Mouse (Mus musculus) CD4-positive, CD25-positive, alpha-beta regulatory T cell, adult 4 months (primary cell): ENCODE results near the gene Nfat5. TPM values are rescaled to one million over a fixed set of nuclear protein-coding genes. Genes with fewer than 3 reads are reported as not detected.

ENCODE experiments used
- ATAC-seq: one replicate; pipeline ENCODE4 v1.8.0; 2017
- polyA plus RNA-seq, 2 experiments: library from polyadenylated mRNA; unstranded; fragments of 100-300 nt; shearing (Covaris generic); gene quantifications; one replicate each; pipeline ENCODE4 v1.2.1; 2017

Gene Nfat5
- polyA plus RNA-seq, 2 experiments from 2014 or later = 19.2 to 21.2 TPM

DNA sequence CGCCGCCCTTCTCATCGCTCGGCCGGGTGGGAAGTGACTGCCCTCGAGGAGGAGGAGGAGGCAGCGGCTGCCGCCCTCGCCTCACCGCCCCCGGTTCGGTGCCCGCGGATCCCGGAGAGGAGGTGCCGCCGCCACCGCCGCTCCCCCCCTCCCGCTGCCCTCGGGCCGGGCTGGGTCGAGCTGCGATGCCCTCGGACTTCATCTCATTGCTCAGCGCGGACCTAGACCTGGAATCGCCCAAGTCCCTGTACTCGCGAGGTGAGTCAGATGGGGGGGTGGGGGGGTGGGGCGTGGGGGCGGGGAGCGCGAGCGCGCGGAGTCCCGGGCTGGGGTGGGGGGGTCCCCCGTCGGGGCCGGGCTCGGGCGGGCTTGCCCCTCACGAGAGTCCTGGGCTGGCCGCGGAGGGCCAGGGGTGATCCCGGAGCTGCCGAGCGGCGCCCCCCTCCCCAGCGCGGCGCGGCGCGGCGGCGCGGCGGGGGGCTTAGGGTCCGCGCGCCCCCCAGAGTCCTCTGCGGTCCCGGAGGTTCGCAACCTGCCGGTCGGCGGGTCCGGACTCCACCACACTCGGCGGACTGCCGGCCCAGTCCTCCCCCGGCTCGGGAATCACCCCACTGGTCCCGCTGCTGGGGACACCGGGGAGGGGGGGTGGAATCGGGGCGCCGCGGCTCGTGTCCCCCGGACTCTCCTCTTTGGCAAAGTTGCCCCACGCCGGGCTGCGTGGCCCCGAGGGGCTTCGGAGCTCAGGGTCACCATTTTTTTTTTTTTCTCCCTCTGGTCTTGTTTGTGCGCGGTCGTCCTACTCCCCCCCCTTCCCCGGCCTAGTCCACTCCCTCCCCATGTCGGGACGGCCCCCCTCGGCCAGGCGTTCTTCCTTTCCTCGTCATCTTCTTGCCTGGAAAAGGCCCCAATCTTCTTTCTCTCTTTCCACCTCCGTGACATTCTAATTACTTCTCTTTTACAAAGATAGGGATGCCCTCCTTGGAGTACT is 665 bp downstream of the Nfat5 start:
- peak; percentile 38 for ATAC-seq

DNA sequence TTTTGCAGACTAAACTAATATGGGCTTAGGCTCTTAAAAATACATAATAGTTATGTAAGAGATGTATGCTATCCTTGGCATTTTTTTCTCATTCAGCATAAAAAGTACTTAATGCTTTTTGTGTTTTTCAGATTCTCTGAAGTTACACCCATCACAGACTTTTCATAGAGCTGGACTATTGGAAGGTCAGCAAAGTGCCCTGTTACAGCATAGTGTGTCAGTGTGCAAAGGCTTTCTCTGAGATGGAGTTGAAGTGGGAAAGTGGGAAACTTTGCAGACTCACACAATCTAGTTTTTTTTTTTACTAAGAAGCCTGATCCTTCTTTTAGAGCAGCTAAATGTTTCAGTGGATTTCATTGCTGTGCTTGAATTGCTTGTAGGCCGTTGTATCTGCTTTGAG is 2.2 kb downstream of the Nfat5 start:
- no peak for ATAC-seq

DNA sequence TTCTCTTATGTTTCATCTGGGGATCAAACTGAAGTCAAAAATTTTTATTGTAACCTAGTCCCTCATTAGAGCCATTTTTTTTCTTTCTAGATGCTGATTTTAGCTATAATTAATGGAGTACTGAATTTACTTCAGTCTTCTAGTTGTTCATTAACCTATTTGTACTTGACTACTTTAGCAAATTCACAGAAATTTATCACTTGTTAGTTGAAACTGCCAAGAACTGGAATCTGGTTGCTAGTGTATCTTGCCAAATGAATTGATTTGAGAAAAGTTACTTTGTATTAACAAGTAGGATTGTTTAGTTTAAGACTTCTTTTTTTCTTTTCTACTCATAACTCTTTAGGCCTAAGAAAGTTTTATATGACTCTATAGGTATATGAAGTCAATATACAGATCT is 18.6 kb downstream of the Nfat5 start:
- ATAC-seq = no peak

DNA sequence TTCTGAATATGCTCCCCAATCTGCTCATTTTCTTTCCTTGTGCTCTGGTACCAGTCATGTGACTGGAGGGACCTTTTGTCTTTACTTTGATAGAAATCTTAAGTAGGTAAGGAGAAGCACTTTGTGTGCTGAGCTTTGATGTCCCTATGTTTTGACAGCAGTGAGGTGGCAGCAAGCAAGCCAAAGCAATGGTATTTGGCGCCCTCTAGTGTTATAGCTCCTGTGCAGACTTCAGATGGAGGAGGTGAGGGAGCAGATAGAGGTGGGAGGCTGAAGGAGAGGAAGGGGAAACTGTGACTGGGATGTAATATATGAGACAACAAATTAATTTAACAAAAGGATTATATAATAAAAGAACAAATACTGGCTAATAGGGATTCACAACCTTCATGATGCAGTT is 30.9 kb downstream of the Nfat5 start:
- ATAC-seq = peak; percentile 100

DNA sequence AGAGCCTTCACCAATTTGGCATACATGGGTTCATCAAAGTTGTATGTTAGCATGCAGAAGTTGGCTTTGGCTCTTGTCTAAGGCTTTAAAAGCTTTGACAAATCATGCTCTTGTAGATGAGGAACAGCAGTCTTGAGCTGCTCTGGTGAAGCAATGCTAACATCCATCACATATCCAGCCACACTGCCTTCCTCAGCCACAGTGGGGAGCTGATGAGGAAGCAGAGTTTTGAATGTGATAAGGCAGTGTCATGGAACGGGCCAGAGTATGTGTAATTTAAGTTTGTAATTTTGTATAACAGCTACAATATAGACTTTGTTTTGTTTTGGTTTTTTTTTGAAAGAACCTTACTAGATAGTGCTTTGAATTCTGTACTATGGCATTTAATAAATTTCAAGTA is 36.3 kb downstream of the Nfat5 start:
- no peak for ATAC-seq

DNA sequence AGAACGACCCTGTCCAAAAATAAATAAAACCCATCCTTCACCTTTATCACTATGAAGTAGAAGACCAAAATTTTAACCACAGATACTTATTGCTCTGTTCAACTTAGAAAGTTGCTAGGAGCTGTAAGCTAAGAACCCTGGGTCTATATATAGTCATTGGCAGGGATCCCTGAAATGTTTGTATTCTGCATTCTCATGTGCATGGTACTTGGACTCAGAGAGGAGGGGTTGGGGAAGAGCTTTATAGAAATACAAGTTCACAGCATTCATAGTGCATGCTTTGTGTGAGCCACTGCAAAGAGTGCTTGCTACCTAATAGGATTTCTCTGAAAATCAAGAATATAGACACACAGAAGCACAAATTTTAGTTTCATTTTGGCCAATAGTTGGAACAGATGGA is 43.2 kb downstream of the Nfat5 start:
- no peak for ATAC-seq

DNA sequence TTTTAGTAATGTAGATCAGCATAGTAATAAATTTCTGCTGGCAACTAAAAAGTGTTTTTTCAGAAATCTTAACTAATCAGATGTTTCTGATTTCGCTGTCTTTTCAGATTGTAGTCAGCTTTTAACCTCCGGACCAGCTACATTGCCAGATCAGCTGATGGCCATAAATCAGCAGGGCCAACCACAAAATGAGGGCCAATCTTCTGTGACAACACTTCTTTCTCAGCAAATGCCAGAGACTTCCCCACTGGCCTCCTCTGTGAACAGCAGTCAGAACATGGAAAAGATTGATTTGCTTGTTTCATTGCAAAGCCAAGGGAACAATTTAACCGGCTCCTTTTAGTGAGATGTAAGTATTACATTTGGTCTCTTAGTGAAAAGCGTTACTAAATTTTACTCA is 77.0 kb downstream of the Nfat5 start:
- ATAC-seq = no peak

DNA sequence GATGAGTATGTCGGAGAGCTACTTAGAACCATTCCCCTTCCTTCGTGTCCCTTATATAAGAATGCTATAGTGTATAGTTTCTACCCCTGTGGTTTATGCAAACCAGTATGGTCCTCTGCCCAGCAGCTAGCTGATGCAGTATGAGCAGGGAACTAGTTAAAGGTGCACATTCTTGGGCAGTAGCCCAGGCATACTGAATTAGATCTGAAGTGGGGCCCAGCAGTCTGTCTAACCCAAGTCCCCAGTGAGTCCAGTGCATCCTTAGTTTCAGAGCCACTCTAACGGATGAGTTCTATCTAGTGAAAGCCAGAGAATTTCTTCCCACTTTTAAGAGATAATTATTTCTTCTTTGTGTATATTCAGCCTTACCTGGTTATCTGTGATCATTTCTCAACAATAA is 84.1 kb downstream of the Nfat5 start:
- no peak for ATAC-seq

DNA sequence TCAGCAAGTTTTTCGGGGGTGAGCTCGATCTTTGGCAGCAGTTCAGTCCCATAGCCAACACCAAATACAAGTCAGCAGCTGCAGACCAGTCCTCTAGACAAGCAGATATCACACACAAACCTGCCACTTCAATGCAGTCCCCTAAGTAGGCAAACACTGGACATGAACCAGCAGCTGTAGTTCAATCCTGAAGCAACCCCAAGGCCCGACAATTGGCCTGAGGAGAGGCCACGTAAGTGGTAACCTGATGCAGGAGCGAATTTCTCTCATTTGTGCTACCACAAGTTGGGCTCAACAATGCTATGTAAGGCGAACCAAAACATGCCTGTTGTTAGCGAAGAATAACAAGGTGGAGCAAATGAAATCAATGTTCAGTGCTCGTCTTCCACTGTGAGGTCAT is 87.5 kb downstream of the Nfat5 start:
- ATAC-seq = no peak

DNA sequence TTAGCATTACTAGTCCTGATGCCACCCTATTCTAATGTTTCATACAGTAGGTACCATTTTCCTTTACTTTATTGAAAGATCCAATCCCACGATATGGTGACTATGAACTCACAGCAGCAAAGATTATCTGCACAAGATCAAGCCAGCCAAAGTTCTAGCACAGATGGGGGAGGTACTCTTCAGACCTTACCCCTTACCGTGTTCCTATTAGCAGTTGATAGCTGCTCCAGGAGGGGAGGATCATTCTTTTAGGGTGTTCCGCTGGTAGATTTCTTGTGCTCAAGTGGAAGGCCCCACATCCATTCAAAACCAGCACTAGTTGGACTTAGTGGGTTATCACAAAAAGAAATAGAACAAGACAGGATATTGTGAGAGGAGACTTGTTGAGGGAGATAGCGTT is 88.4 kb downstream of the Nfat5 start:
- no peak for ATAC-seq

DNA sequence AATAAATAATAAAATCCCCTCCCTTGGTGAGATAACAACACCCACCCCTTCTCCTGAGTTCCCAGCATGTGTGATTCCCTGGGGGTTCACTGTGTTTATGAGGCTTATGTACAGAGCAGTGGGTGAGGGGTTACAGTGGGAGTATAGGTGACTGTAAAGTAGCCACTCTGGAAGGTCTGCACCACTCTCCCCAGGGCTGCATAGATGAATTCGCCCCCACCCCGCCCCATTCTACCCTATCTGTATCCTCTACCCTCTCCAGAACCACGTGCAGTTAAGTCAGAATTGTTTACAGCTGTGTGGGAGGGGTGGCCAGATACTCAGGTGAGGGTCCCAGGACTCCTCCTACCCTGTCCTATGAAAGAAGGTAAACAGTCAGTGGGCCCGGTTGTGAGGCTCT is 89.6 kb downstream of the Nfat5 start:
- ATAC-seq = no peak

DNA sequence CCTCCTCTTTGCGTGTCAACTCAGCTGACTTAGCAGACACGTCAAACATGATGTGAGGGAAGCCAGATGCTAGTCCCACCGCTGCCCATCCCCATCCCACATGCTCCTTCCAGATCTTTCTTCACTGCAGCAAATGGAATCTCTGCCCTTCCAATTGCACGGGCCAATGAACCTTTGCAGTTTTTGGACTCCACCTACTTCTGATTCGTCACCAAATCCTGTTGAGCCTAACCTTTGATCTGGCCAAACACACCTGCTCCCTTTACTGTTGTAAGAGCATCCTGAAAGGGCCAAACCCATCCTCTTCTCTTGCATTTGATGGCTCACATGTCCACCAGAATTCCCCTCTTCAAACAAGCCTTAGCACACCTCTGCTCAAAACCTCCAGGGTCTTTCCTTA is 91.4 kb downstream of the Nfat5 start:
- no peak for ATAC-seq

DNA sequence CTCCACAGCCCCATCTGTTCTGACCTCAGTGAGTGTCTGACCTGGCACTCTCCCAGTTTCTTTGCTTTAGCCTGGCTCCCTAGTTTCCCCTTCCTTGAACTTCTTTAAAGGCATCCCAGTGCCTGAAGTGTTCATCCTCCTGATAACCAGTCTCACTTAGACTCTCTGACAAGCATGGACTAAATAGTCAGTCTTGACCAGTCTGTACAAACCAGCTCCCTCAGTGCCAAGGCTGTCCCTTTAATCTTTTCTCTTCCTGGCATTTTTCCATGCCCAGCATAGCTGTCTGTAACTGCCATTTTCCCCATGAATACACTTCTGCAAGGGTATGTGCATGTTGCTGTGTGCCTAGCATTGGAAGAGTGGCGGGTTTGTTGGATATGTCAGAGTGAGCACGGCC is 91.8 kb downstream of the Nfat5 start:
- no peak for ATAC-seq

DNA sequence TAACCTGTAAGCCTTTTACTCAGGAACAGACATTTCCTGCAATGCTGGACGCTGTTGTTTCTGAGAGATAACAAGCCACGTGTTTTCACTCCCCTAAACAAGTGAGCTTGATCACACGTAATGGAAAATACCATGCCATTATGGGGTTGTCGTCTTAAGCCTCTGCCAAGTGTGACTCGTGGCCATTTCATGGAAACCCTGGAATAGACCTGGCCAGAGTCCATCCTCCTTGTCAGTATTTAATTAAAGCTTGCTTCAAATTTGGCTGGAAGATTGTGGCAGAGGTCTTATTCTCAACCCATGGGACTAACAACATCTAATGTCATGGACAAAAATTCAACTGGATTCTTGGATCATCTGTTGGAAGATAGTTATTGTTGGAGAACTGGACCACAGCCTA is 92.9 kb downstream of the Nfat5 start:
- no peak for ATAC-seq

DNA sequence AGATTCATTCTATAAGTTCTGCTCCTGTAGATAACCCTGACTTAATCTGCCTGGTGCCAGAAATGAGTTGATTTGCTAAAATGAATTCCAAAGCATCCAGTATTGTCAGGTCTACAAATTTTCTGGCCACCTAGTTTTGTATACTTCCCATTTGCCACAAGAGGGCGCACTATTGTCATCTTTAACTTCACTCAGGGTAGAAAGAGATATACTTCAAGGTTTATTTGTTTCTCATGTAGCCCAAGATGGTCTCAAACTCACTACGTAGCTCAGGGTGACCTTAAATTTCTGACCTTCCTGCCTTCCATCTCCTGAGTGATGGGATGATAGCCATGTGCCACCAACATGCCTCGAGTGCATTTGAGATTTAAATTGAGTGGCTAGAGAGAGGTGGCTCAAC is 93.4 kb downstream of the Nfat5 start:
- ATAC-seq = peak; percentile 57

DNA sequence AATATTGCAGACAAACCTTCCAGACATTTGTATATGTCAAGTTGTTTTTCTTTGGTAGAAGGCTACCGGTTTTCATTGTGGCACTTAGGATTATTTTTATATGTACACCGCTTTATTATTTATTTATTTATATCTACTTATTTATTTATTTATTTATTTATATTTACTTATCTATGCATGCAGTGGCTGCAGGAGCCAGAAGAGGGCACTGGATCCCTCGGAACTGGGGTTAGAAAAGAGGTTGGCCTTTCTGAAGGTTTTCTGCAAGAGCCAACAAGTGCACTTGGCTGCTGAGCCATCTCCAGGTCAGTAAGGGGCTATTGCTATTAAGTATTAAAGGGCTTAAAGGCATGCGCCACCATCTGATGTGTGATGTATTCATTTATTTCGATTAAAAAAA is 94.6 kb downstream of the Nfat5 start:
- ATAC-seq = no peak

DNA sequence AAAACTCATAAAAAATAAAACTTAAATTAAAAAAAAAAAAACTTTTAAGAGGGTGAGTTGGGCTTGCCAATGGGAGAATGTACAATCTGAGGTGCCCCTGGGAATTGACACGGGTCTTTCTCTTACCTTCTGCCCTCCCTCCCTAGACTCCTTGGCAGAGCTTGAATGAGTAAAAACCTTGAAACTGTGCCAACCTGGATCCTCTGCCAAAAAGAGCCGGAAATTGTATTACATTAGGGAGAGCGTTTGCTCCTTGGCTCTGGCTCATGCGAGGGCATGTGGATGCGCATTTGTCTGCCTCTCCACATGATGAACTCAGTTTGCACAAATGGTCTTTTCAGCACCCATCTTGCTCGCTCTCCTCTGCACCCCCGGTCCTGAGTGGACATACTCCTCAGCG is 96.3 kb downstream of the Nfat5 start:
- ATAC-seq = no peak

DNA sequence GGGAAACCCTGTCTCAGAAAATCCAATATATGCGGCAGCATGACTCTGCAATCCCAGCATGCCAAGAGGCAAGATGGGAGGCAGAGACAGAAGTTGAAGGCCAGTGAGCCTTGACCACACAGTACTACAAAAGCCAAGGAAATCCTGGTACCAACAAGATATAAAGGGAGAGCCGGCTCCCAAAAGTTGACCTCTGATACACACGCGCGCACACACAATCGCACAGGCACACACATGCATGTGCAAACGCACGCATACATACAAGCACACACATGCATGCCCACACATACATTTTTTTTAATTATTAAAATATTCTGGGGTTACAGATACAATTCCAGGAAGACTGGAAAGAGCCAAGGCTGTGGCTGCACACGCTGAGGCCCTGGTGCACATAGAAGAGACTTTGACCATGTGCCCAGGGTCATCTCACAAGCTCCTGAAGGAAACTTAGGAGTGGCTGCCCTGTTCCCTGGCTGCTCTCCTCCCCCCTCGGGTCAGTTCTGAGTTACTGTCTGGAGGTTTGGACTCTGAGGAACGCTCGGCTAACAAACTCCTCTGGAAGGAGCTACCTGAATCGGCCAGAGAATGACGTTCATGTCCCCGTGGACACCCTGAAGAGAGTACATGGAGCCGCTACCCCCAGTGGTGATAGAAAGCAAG is 97.3 kb downstream of the Nfat5 start:
- ATAC-seq = no peak

DNA sequence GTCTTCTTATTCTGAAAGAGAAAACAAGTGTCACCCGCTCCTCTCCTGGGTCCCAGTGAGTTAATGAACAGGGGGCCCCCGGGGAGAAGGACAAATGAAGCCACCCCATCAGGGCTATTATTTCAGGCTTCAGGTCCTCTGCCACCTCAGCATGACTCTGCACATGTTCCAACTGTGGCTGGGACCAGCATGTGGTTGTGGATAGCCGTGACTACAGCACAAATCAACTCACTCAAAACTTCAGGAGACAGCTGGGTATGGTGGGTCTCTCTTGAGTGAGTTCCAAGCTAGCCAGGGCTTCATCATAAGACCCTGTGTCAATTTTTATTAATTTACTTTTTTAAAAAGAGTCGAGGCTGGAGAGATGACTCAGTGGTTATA is 97.9 kb downstream of the Nfat5 start:
- ATAC-seq = no peak

DNA sequence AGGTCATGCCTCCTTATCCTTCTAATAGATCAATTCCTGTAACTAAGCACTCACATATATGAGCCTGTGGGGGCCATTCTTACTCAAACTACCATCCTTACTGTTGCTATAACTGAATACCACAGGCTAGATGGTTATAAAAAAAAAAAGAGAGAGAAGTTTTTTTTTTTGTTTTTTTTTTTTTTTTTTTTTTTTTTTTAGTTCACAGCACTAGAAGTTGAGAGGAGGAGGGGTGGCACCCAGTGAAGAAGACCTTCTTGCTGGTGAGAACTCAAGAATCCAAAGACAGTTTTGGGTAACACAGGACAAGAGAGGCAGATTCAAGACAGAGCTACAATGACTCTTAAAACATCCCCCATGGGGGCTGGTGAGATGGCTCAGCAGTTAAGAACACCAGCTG is 102.1 kb downstream of the Nfat5 start:
- no peak for ATAC-seq

DNA sequence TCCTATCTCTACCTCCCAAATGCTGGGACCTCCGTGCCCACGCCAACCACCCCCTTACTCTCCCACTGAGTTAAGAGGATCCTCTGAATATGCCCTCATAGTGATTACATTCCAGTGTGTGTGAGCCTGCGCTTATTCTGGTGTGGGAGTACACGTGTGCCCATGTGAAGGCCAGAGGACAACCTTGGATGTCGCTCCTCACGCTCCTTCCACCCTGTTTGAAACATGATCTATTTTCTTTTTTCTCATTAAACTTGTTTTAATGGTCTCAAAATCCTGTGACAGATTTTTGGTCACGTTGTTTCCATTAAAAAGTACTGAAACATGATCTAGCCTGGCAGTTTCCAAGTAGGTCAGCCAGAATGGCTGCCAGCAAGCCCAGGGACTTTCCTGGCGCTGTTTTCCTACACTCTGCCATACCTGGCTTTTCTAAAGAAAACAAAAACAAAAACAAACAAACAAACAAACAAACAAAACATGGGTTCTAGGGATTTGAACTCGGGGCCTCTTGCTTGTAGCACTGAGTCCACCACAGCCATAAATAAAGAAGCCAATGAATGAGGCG is 102.9 kb downstream of the Nfat5 start:
- no peak for ATAC-seq

DNA sequence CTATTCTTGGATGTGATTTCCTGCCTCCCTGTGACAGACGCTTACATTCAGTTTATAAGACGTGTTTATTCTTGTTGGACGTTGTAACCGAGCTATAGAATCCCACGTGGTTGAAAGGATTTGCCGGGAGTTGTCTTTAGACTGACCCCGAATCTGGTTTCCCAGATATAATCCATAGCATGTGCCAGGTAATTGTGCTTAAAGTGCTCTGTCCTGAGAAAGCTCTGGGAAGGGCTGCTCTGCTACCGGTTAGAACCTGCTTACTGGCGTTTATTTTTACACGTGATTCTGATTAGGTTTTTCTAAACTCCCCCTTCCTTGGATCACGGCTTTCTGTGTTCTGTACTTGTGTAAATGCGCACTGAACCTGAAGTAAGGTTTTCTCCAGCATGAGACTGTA is 104.4 kb downstream of the Nfat5 start:
- ATAC-seq = no peak

DNA sequence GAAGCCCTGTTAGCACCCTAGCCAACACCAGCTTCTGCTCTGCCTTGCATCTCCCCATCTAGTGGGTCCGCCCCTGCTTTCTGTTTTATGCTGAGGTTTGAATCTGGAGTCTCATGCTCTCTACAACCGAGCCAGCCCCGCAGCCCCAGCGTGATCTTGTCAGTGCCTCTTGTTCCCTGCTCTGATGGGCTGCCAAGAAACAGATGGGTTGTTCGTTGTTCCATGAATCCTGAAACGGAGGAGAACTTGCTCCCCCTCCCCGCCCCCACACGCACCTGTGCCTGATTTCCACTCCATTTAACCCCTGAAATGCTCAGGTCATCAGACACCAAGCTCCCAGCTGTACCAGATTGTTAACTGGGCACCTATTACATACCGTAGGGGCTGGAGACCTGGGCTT is 106.2 kb downstream of the Nfat5 start:
- ATAC-seq = no peak

DNA sequence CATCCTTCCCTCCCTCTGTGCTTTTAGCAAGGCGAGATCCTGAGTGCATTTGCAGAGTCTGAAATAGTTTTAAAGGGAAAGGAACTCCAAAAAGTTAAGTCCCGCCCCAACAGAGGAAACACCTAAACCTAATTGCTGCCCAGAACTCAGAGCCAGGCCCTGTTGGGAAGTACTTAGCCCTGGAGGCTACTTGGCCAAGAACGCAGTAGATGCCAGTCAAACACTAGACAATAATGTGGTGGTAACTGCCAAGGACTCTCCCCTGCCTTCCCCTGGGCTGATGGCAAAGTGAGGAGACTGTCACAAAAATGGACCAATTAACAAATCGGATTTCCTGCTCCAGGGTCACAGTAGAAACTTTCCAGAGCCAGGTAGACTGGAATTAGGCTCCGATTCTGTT is 108.6 kb downstream of the Nfat5 start:
- ATAC-seq = no peak
